Mouse (Mus musculus): ENCODE results near the gene Cltrn.

- TF ChIP-seq TBP (IDR thresholded peaks at IDR 0.05; ENCODE audit: low read depth, low read length) (no peak), TAL1 (IDR thresholded peaks at IDR 0.05; ENCODE audit: low read length) (no peak), POLR2A (IDR thresholded peaks at IDR 0.05; ENCODE audit: control insufficient read depth in 1 of 2, insufficient read depth in 1 of 2, low read depth in 1 of 2, low read length in 2 of 2, poor library complexity in 1 of 2) (no peak), E2F4 (IDR thresholded peaks at IDR 0.05; ENCODE audit: borderline replicate concordance, low read depth, low read length) (no peak), NELFE (IDR thresholded peaks at IDR 0.05; ENCODE audit: low read depth, low read length) (no peak), KAT2A (conservative IDR thresholded peaks at IDR 0.05; ENCODE audit: low read depth, low read length) (no peak), MAZ (IDR thresholded peaks at IDR 0.05; ENCODE audit: low read depth, low read length) (no peak), MAFK (IDR thresholded peaks at IDR 0.05; ENCODE audit: borderline replicate concordance, low read depth, low read length) (no peak), HCFC1 (IDR thresholded peaks at IDR 0.05; ENCODE audit: low read depth, low read length) (no peak), CTCF (IDR thresholded peaks at IDR 0.05 in 2 of 3, conservative IDR thresholded peaks at IDR 0.05 in 1 of 3; ENCODE audit: control insufficient read depth in 1 of 3, insufficient read depth in 1 of 3, low read depth in 2 of 3, low read length in 3 of 3, poor library complexity in 1 of 3, severe bottlenecking in 1 of 3) (no peak)
Measured at GRCm38 (mm10) chrX:164042069-164042468, 46.6 kb upstream of the Cltrn start.
